Mouse (Mus musculus) hindbrain, postnatal 0 days (tissue): ENCODE measurements around the gene Zfp804b. TPM values are rescaled to one million over a fixed set of nuclear protein-coding genes. Genes with fewer than 3 reads are reported as not detected.
A peak's percentile ranks its signal among the peaks of the same experiment; 100 is the strongest.

ENCODE experiments used
- ATAC-seq: fragments of 200-750 bp; cut with Nextera tagmentation; 2 replicates; pipeline ENCODE4 v1.8.0; 2017; ENCODE audit warnings: mild to moderate bottlenecking, moderate TSS enrichment, moderate library complexity
- DNase-seq: peaks from one replicate; pipeline ENCODE4 v3.0.0-alpha.2; 2015; ENCODE audit warnings: low spot score
- H3K27ac ChIP-seq: fragments of 300-500 bp; sonication (generic); 2 replicates; pipeline ENCODE4 v1.5.1; 2014; ENCODE audit warnings: mild to moderate bottlenecking
- H3K27me3 ChIP-seq: fragments of 300-500 bp; sonication (generic); 2 replicates; pipeline ENCODE4 v1.6.1; 2014; ENCODE audit warnings: low read length, mixed read lengths; ENCODE audit not compliant: insufficient read depth
- H3K36me3 ChIP-seq: fragments of 300-500 bp; sonication (generic); 2 replicates; pipeline ENCODE4 v1.6.1; 2014; ENCODE audit warnings: low read length, mixed read lengths; ENCODE audit not compliant: insufficient read depth
- H3K4me1 ChIP-seq: fragments of 300-500 bp; sonication (generic); 2 replicates; pipeline ENCODE4 v1.6.1; 2014; ENCODE audit warnings: antibody characterized with exemption, low read length, mixed read lengths; ENCODE audit not compliant: insufficient read depth
- H3K4me2 ChIP-seq: fragments of 300-500 bp; sonication (generic); 2 replicates; pipeline ENCODE4 v1.6.1; 2014; ENCODE audit warnings: low read depth, mild to moderate bottlenecking, low read length, moderate library complexity, mixed read lengths
- H3K4me3 ChIP-seq: fragments of 300-500 bp; sonication (generic); 2 replicates; pipeline ENCODE4 v1.5.1; 2014; ENCODE audit warnings: low read length
- H3K9ac ChIP-seq: fragments of 300-500 bp; sonication (generic); replicated peaks from 2 replicates; pipeline ENCODE4 v1.6.1; 2014; ENCODE audit warnings: mild to moderate bottlenecking, low read length, moderate library complexity, mixed read lengths
- H3K9me3 ChIP-seq: fragments of 300-500 bp; sonication (generic); 2 replicates; pipeline ENCODE4 v1.6.1; 2016; ENCODE audit warnings: low read length, mixed read lengths
- CTCF ChIP-seq: IDR thresholded peaks from 2 replicates; pipeline ENCODE4 v1.5.1; 2016; ENCODE audit warnings: antibody characterized with exemption, control low read depth, low read depth
- WGBS: fragments of 180-500 bp; shearing (Covaris S2); extraction: QIAGEN DNeasy Blood & Tissue Kit; methylation state at CpG from one replicate; pipeline ENCODE4 v1.1.7; 2014; 5-methylcytosine and 5-hydroxymethylcytosine counted together
- polyA plus RNA-seq: library from polyadenylated mRNA; unstranded; fragments of >200 nt; fragmentation: Nextera tagmentation; extraction: Ambion mirVana; gene quantifications from 2 replicates; pipeline ENCODE4 v1.2.1, GENCODE M21; 2015
- total RNA-seq: library from RNA; depleted of rRNA; stranded (reverse); fragments of >200 nt; gene quantifications from 2 replicates; pipeline ENCODE4 v1.2.3, GENCODE M21; 2014

Zfp804b gene
- total and polyA plus RNA-seq, 2 experiments from 2014 or later: 3.2 to 4.4 TPM

DNA sequence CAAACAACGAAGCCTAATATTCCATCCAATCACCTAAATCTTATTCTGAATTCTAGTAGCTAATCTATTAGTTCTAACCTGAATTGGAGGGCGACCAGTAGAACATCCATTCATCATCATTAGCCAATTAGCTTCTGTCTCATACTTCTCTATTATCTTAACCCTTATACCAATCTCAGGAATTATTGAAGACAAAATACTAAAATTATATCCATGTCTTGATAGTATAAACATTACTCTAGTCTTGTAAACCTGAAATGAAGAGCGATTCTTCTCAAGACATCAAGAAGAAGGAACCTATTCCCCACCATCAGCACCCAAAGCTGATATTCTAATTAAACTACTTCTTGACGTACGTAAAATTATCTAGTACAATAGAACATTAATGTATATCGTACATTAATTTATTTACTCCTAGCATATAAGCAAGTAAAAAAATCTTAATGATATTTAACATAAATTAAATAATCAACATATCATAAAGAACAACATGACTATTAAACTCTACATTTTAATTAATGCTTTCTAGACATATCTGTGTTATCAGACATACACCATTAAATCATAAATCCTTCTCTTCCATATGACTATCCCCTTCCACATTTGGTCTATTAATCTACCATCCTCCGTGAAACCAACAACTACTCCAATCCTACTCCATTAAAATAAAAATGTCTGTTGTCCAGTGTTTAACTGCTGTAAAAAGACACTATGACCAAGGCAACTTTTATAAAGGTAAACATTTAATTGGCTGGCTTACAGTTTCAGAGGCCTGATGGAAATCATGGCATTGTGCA, 67.7 kb downstream of the Zfp804b start:
- no peaks in the 10 kb centered on the region for H3K27me3 ChIP-seq
- no peaks in the 10 kb centered on the region for H3K9me3 ChIP-seq
- TF ChIP-seq CTCF: no peak
- H3K4me3 ChIP-seq: no peak overlapping the region
- H3K4me1 ChIP-seq: no peaks in the 10 kb centered on the region
- DNase-seq (no peak), ATAC-seq (no peak)
- no peak overlapping the region for H3K9ac ChIP-seq
- H3K27ac ChIP-seq: no peak overlapping the region
- no peak overlapping the region for H3K4me2 ChIP-seq
- no peaks in the 10 kb centered on the region for H3K36me3 ChIP-seq
- WGBS: 92% methylated on average over 7 of the region's 7 CpGs

DNA sequence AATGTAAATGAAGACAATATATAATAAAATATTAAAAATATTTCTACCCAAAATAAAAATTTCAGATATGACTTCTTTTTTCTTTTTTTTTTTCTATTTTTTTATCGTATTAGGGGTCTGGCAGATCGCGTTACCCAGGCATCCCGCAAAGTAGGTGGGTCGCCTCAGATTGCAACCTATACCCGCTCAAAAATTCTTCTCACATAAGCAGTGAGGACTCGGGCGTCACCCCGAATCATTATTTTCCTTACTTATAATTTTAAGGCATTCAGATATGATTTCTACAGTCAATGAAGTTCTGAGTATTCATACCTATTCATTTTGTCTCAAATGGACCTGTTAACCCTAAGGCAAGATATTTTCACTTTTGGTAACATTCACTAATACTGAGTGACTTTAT, 167.0 kb downstream of the Zfp804b start:
- H3K9me3 ChIP-seq: no peaks in the 10 kb centered on the region

DNA sequence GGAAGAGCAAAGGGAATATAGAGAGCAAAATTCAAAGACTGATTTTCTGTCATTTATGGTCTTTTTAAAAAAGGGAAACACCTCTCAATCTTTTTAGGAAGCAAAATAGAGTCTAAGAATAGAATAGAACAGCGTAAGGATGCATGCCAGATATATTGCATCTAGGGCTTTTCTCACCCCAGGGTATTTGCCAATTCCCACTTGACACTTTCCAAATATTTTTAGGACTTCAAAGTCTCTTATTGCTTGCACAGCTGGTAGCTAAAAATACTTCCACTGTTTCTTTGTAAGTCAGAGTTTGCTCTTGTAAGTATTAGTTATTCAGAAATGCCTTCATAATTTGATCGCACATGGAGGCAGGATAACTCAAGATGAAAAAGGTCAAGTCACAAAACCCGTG, 204.9 kb downstream of the Zfp804b start:
- no peak for ATAC-seq
- H3K4me2 ChIP-seq: no peak overlapping the region
- no peaks in the 10 kb centered on the region for H3K4me1 ChIP-seq
- no peak overlapping the region for H3K4me3 ChIP-seq
- no peaks in the 10 kb centered on the region for H3K36me3 ChIP-seq
- H3K27me3 ChIP-seq: no peaks in the 10 kb centered on the region
- no peak overlapping the region for H3K9ac ChIP-seq
- no peak for TF ChIP-seq CTCF
- H3K27ac ChIP-seq: no peak overlapping the region
- H3K9me3 ChIP-seq: no peaks in the 10 kb centered on the region
- no peak for DNase-seq
- 72% methylated on average over 3 of the region's 3 CpGs for WGBS

More for the DNA sequence above, 167.0 kb downstream of the Zfp804b start:
- no peaks in the 10 kb centered on the region for H3K36me3 ChIP-seq
- H3K27ac ChIP-seq: no peak overlapping the region
- TF ChIP-seq CTCF: no peak
- no peak overlapping the region for H3K4me3 ChIP-seq
- WGBS: 95% methylated on average over 9 of the region's 9 CpGs
- H3K9ac ChIP-seq: no peak overlapping the region
- H3K27me3 ChIP-seq: no peaks in the 10 kb centered on the region
- no peaks in the 10 kb centered on the region for H3K4me1 ChIP-seq
- ATAC-seq: no peak
- H3K4me2 ChIP-seq: no peak overlapping the region
- DNase-seq: no peak

DNA sequence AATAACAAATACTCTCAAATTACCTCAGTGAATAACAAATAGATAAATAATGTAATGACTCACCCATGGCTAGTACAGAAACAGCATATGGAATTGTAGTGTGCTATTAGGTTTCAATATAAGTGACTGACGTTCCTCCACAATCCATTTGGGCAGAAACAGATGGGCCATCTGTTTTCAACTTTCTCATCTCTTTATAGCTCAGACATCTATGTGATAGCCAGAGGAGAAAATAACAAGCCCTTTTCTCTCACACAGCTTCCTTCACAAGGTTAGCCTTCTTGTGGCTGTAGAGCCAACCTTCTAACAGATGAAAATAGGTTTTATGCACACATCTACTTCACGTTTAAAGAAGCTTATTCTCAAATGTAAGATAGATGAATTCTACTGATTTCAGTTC, 242.2 kb downstream of the Zfp804b start:
- Histone ChIP-seq H3K27me3 (no peaks in the 10 kb centered on the region), H3K9me3 (no peaks in the 10 kb centered on the region), H3K4me1 (no peaks in the 10 kb centered on the region), H3K9ac (no peak overlapping the region), H3K36me3 (no peaks in the 10 kb centered on the region), H3K4me2 (no peak overlapping the region), H3K4me3 (no peak overlapping the region), H3K27ac (no peak overlapping the region)
- ATAC-seq: no peak
- TF ChIP-seq CTCF: no peak
- WGBS: 54% methylated on average over 2 of the region's 2 CpGs
- no peak for DNase-seq

DNA sequence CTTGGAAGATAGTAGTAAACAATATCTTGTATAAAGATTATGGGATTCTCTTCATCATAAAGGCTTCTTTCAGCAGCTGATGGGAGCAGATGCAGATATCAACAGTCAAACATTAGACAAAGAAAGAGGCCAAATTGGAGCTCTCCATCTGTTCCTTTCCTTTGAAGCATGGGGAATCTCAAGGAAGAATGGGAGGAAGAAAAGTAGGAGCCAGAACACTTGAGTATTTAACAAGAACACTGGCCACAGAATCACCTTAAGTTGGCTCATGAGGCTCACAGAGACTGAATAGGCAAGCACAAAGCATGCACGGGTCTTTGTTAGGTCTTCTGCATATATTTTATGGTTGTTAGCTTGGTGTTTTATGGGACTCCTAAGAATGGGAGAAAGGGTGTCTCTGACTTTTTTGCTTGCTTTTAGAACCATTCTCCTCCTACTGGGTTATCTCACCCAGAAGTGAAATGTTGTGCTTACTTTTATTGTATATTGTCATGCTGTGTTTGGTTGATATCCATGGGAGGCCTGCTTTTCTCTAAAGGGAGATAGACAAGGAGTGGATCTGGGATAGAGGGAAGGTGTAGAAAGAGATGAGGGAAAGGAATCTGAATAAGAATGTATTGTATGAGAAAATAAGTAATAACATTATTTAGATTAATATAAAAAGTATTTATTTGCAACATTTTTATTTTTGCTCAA, 270.5 kb downstream of the Zfp804b start:
- WGBS: 21% methylated on average over 1 of the region's 1 CpGs
- Histone ChIP-seq H3K36me3 (no peaks in the 10 kb centered on the region), H3K9ac (no peak overlapping the region), H3K4me2 (no peak overlapping the region), H3K27me3 (no peaks in the 10 kb centered on the region), H3K4me1 (no peaks in the 10 kb centered on the region), H3K27ac (no peak overlapping the region), H3K4me3 (no peak overlapping the region), H3K9me3 (no peaks in the 10 kb centered on the region)
- no peak for DNase-seq
- no peak for ATAC-seq
- no peak for TF ChIP-seq CTCF

DNA sequence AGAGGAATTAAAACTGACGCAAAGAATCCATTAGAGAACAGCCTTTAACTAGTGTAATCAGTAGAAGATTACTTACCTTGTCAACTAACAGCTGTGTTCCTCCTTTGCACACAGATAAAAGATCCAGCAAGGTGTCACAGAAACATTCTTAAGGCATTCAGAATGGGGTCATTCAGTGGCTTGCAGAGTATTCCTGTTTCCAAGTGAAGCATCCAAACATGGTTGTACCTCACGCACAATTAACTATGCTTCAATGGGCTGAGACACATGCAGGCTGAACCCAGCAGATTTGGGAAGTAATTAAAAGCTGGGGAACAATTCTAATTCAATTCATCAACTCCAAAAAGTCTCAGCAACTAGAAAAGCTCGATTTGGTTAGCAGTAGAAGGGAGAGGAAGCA, 337.1 kb downstream of the Zfp804b start:
- ATAC-seq (no peak), DNase-seq (peak; percentile 18)
- Histone ChIP-seq H3K4me2 (no peak overlapping the region), H3K9me3 (no peaks in the 10 kb centered on the region), H3K4me3 (no peak overlapping the region), H3K36me3 (no peaks in the 10 kb centered on the region), H3K9ac (no peak overlapping the region), H3K27me3 (no peaks in the 10 kb centered on the region), H3K4me1 (no peaks in the 10 kb centered on the region), H3K27ac (no peak overlapping the region)
- TF ChIP-seq CTCF: no peak
- 32% methylated on average over 3 of the region's 3 CpGs for WGBS

DNA sequence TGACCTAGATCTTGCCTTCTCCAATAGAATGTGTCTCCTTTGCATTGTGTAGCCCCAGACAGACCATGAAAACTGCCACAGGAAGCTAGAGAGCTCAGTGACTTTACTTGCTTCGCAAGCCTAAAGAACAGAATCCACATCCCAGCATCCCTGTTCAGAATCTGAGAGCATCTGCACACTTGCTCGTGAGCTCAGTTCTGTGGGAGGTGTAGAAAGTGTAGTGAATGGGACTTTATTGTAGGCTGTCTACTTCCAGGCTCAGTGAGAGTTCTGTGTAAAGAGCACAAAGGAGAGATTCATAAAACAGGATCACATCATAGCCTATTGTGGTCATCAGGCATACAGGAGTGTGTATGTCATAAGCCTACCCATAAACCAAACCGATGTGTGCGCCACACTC, 360.6 kb downstream of the Zfp804b start:
- no peaks in the 10 kb centered on the region for H3K9me3 ChIP-seq
- WGBS: 85% methylated on average over 4 of the region's 4 CpGs
- no peak overlapping the region for H3K27ac ChIP-seq
- H3K4me3 ChIP-seq: no peak overlapping the region
- TF ChIP-seq CTCF: no peak
- no peak overlapping the region for H3K9ac ChIP-seq
- H3K4me1 ChIP-seq: no peaks in the 10 kb centered on the region
- no peaks in the 10 kb centered on the region for H3K36me3 ChIP-seq
- no peak overlapping the region for H3K4me2 ChIP-seq
- H3K27me3 ChIP-seq: no peaks in the 10 kb centered on the region
- ATAC-seq (no peak), DNase-seq (no peak)
